Mouse (Mus musculus) liver, embryonic 16.5 days (tissue): ENCODE results near the gene Slc1a4. TPM values are rescaled to one million over a fixed set of nuclear protein-coding genes. Genes with fewer than 3 reads are reported as not detected.

ENCODE experiments used
- polyA plus RNA-seq: library from polyadenylated mRNA; unstranded; fragments of >200 nt; fragmentation: Nextera tagmentation; extraction: Ambion mirVana; gene quantifications from 2 replicates; pipeline ENCODE4 v1.2.1, GENCODE M21; 2015

The Slc1a4 gene
- polyA plus RNA-seq, 1 experiment from 2014 or later, result 15.0 TPM

Other genes starting within 250 kb of the Slc1a4 start
- 39.9 and 56.3 TPM in 2 replicates for gene Actr2, start 219.8 kb downstream of the Slc1a4 start, polyA plus RNA-seq
- gene Rab1a, start 131.3 kb downstream of the Slc1a4 start, polyA plus RNA-seq, result 93.3 and 96.9 TPM in 2 replicates
- gene Cep68, start 83.3 kb downstream of the Slc1a4 start, polyA plus RNA-seq, result 6.8 and 7.4 TPM in 2 replicates
- 27.8 and 34.9 TPM in 2 replicates for gene Sertad2, start 210.5 kb upstream of the Slc1a4 start, polyA plus RNA-seq